Mouse (Mus musculus) liver, adult 2 months (tissue): Measurements from ENCODE around the gene Wasf3.
"Not testable (repeated sequence)": the region's sequence is repeated elsewhere in the genome, so short reads cannot be mapped to it uniquely, and the experiment has no call there.

ENCODE experiments used
- CTCF ChIP-seq: fragments of 200-500 bp; IDR thresholded peaks from 2 replicates; pipeline ENCODE4 v1.5.1; 2011; ENCODE audit warnings: low read depth, low read length, control low read depth
- POLR2A ChIP-seq: fragments of 200-500 bp; IDR thresholded peaks from 2 replicates; pipeline ENCODE4 v1.6.1; 2011; ENCODE audit warnings: low read length, control low read depth; ENCODE audit not compliant: insufficient read depth; ENCODE audit errors: extremely low read depth

DNA sequence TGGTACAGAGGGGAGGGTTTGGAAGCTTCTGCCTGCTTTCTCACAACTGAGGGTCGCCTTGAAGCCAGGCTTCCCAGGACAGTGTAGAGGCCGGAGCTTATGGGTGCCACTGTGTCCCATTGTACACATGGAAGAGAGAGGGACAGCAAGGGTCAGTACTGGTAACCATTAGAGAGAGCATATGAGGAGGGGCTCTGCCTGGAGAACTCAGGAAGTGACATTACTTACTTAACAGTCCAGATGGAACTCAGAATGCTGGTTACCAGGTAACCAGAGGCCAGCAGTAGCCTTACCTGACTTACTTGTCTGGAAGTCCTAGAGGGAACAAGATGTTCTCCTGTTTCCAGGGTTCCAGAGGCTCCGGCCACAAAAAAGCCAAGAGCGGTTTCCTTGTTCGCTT is 117.3 kb downstream of the Wasf3 start, which contains the start of gene 4930449I24Rik:
- not testable (repeated sequence) for TF ChIP-seq CTCF, POLR2A
